Mouse (Mus musculus) T-cell, adult 66 days (primary cell): ENCODE data around the gene Phldb3. TPM values are rescaled to one million over a fixed set of nuclear protein-coding genes. Genes with fewer than 3 reads are reported as not detected.

Experiments
- total RNA-seq, 2 experiments: library from RNA; stranded (reverse); gene quantifications; 3 replicates in 1 of 2; 4 replicates in 1 of 2; pipeline ENCODE4 v1.2.4; 2023

Gene Phldb3
- total RNA-seq = 1 to 10 TPM; 7.5 to 9.4 TPM

GRCm38 (mm10) chr7:24610144-24610878 is at the start of gene Phldb3:
Phldb3 (plus strand) TSS chr7:24610763.

GRCm38 (mm10) chr7:24587330-24588105 is 23.0 kb upstream of the Phldb3 start, which contains the start of the genes Ethe1 and Zfp575:
Ethe1 (plus strand) TSS chr7:24587543.
Zfp575 (minus strand) TSS chr7:24587641.

GRCm38 (mm10) chr7:24636264-24636663 is 25.7 kb downstream of the Phldb3 start, which contains the start of gene Lypd3:
Lypd3 (plus strand) TSS chr7:24636550.

GRCm38 (mm10) chr7:24676575-24676974 is 66.0 kb downstream of the Phldb3 start, which contains the start of gene Tex101:
Tex101 (minus strand) TSS chr7:24676675.

Other genes starting within 250 kb of the Phldb3 start
- 100 to 1,000 TPM; 172 to 196 TPM for gene Kcnn4, start 240.5 kb upstream of the Phldb3 start, total RNA-seq
- 100 to 1,000 TPM; 117 to 120 TPM for gene Smg9, start 211.1 kb upstream of the Phldb3 start, total RNA-seq
- gene Irgc1, start 158.5 kb upstream of the Phldb3 start, total RNA-seq = 10 to 100 TPM in 1 of 2 experiments, 1 to 10 TPM in 1; 5.4 to 11.9 TPM
- gene Plaur, start 148.3 kb upstream of the Phldb3 start, total RNA-seq = 100 to 1,000 TPM; 116 to 136 TPM
- gene Cadm4, start 128.7 kb upstream of the Phldb3 start, total RNA-seq = under 1 TPM in 1 of 2 experiments, not detected in 1; 0.26 TPM
- 1 to 10 TPM in 1 of 2 experiments, under 1 TPM in 1; 0.90 to 1.2 TPM for gene Zfp428, start 103.8 kb upstream of the Phldb3 start, total RNA-seq
- gene AC161166.1, start 98.3 kb upstream of the Phldb3 start, total RNA-seq = not detected
- gene Irgq, start 80.1 kb upstream of the Phldb3 start, total RNA-seq = 10 to 100 TPM; 13.3 to 14.4 TPM
- gene Pinlyp, start 64.6 kb upstream of the Phldb3 start, total RNA-seq = not detected
- 10 to 100 TPM; 55.1 to 56.1 TPM for gene Xrcc1, start 64.5 kb upstream of the Phldb3 start, total RNA-seq
- 1 to 10 TPM; 4.1 to 7.9 TPM for gene Ethe1, start 23.2 kb upstream of the Phldb3 start, total RNA-seq
- not detected for gene Zfp575, start 23.1 kb upstream of the Phldb3 start, total RNA-seq
- gene Lypd3, start 25.8 kb downstream of the Phldb3 start, total RNA-seq = not detected
- not detected for gene Tex101, start 65.9 kb downstream of the Phldb3 start, total RNA-seq
- not detected for gene BC049730, start 98.5 kb downstream of the Phldb3 start, total RNA-seq
- not detected for gene Gm4763, start 116.1 kb downstream of the Phldb3 start, total RNA-seq
- under 1 TPM; 0.33 to 0.38 TPM for gene Cd177, start 149.5 kb downstream of the Phldb3 start, total RNA-seq
- gene Ceacam10, start 166.4 kb downstream of the Phldb3 start, total RNA-seq = not detected